Mouse (Mus musculus): ENCODE measurements around the gene Smarca4. TPM values are rescaled to one million over a fixed set of nuclear protein-coding genes. Genes with fewer than 3 reads are reported as not detected.
"Not testable (repeated sequence)": the region's sequence is repeated elsewhere in the genome, so short reads cannot be mapped to it uniquely, and the experiment has no call there.

Gene Smarca4
- total RNA-seq, 2 experiments from 2014 or later: 115 to 122 TPM

DNA sequence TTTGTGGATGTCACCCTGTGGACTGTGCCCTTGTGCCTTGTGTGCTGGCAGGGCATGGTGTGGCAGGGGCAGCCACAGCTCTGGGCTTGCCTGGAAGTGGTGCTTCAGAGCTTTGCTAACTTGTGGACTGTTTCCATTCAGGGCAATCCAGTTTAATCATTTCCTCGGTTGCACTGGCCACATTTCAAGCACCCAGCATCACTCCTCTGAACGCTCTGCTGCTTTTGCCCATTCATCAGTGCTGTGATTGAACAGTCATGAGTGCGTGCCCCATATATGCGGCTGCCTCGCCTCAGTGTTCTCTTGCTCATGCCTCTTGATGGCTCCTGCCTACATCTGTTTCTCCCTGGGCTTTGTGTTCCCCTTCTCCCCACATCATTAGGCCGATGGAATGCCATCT is 31.8 kb downstream of the Smarca4 start:
- DNase-seq (ENCODE audit: extremely low spot score in 1 of 2, low spot score in 1 of 2): no peak

DNA sequence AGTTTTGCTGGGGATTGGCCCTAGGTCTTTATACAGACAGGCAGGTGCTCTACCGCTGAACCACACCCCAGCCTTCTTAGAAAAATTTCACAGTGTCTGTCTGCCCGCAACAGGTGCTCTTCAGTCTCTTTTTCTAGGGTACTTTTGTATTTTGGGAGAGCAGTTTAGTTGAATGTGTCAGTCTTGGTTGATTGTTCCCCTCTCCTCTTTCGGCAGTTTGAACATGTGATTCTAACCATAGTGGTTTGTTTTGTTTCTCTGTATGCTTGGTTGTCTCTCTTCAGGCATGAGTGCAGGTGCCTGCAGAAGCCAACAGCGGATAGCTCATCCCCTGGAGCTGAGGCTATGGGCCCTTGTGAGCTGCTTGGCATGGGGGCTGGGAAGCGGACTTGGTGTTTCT is 36.3 kb downstream of the Smarca4 start:
- no peak for DNase-seq (ENCODE audit: extremely low spot score in 1 of 2, low spot score in 1 of 2)

GRCm38 (mm10) chr9:21653253-21653652 is 37.3 kb downstream of the Smarca4 start:
- DNase-seq (ENCODE audit: extremely low spot score in 1 of 2, low spot score in 1 of 2): no peak

- no peak for DNase-seq (ENCODE audit: extremely low spot score in 1 of 2, low spot score in 1 of 2)
These were observed 46.1 kb downstream of the Smarca4 start for GRCm38 (mm10) chr9:21662034-21662433.

DNA sequence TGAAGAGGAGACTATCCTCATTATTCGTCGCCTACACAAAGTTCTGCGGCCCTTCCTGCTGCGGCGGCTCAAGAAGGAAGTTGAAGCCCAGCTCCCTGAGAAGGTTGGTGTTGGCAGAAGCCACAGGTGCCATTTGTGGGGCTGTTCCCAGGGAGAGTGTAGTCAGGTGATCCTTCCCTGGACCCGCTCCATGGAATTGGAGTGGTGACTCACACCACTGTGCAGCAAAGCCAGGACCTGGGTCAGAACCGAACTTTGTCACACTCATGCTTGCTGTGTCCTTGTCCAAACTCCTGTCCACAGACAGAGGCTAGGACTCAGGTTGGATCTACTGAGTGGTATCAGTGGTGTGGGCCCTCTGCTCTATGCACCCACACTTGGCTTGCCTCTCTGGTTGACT is 53.0 kb downstream of the Smarca4 start:
- DNase-seq (ENCODE audit: extremely low spot score in 1 of 2, low spot score in 1 of 2): no peak

GRCm38 (mm10) chr9:21670354-21670753 is 54.4 kb downstream of the Smarca4 start:
- no peak for DNase-seq (ENCODE audit: extremely low spot score in 1 of 2, low spot score in 1 of 2)

GRCm38 (mm10) chr9:21671753-21672152 is 55.8 kb downstream of the Smarca4 start:
- DNase-seq (ENCODE audit: extremely low spot score in 1 of 2, low spot score in 1 of 2): no peak

DNA sequence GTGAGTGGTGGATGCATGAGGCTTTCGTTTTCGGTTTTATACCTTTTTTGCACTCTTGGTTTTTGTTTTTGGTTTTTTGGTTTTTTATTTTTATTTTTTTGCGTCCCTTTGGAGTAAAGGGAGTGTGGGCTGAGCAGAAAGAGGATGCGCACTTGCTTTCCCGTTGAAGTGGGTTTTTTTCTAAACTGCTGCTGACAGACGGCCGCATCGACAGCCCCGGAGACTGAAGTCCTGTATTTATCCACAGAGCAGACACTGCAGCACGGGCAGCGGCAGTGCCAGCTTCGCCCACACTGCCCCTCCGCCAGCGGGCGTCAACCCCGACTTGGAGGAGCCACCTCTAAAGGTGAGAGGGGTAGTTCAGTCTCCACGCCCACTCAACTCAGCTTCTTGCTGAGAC is 61.7 kb downstream of the Smarca4 start:
- DNase-seq (ENCODE audit: extremely low spot score in 1 of 2, low spot score in 1 of 2): no peak

DNA sequence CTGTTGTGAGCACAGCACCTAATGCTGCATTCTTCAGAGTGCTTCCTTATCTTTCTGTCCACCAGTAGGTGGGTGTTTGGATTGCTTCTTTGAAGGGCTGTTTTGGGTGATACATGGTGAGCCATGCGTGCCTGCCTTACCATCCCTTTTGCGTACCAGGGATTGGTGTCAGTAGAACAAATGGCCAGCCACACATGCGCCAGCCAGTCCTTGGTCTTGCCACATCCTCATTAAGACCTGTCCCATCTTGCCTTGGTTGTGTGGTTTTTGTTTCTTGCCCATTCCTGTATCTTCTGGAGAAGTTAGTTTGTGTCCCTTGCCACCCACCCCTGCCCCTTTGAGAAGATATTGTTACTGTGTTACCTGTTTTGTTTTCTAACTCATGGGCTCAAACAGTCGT is 64.5 kb downstream of the Smarca4 start:
- DNase-seq (ENCODE audit: extremely low spot score in 1 of 2, low spot score in 1 of 2): no peak

DNA sequence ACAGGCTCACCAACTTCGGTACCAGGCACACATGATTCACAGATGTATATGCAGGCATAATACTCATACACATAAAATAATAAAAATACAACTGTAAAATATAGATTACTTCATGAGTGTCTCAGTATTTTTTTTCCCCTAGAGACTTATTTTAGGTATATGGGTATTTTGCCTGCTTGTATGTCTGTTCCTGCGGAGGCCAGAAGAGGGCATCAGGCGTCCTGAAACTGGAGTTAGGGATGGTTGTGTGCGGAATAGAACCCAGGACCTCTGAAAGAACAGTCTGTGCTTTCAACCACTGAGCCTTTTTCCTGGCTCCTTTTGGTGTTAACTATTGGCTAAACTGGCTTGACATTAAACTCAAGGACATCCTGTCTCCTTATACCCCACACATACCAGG is 66.9 kb downstream of the Smarca4 start:
- DNase-seq (ENCODE audit: extremely low spot score in 1 of 2, low spot score in 1 of 2): no peak

GRCm38 (mm10) chr9:21683897-21684296 is 67.9 kb downstream of the Smarca4 start:
- no peak for DNase-seq (ENCODE audit: extremely low spot score in 1 of 2, low spot score in 1 of 2)

DNA sequence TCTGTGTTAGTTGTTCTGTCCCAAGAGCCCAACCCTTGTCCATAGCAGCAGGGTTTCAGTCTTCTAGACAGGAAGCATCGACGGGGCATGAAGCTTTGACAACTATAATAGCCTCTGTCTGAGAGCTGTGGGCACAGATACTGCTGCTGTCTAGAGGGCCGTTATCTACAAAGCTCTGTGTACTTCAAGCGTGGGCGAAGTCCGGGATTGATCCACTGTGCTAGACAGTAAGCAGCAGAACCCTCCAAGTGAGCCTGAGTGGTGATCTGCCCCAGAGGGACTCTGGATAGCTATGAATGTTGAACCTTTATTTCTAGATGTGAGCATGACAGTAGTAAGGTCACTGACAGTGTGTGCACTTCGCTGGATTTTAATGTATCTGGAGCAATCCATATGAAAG is 72.6 kb downstream of the Smarca4 start:
- no peak for DNase-seq (ENCODE audit: extremely low spot score in 1 of 2, low spot score in 1 of 2)

DNA sequence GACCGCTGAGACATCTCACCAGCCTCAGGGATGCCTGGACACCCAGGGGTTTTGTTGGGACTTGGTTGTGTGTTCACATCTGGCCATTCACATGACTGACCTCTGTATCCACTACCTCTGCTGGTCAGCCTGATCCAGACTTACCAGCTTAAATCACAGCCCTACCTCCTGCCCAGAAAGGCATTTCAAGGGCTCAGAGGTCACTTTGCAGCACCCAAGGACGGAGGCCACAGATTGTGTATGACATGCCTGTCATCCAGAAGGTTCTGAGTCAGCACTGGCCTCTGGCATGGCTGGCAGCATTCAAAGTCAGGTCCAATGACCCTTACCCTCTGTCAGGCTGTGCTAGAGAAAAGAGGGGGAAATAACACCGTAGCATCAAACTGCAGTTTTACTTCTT is 74.1 kb downstream of the Smarca4 start:
- no peak for DNase-seq (ENCODE audit: extremely low spot score in 1 of 2, low spot score in 1 of 2)

DNA sequence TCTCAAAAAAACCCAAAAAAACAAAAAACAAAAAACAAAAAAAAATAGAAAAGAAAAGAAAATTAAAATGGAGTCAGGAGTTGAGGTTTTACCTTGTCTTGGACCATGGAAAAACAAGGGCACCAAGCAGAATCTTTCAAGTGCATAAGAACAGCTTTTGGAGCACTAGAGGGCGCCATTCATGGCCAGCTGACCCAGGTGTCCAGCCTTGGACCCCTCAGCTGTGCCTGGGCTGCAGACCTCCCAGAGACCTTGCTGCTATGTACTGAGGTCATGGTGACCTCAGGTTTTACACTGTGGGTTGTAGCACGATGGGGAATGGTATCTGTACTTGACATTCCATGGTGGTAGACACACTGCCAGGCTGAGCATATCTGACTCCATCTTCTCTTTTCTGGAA is 75.9 kb downstream of the Smarca4 start:
- DNase-seq (ENCODE audit: extremely low spot score in 1 of 2, low spot score in 1 of 2): no peak

DNA sequence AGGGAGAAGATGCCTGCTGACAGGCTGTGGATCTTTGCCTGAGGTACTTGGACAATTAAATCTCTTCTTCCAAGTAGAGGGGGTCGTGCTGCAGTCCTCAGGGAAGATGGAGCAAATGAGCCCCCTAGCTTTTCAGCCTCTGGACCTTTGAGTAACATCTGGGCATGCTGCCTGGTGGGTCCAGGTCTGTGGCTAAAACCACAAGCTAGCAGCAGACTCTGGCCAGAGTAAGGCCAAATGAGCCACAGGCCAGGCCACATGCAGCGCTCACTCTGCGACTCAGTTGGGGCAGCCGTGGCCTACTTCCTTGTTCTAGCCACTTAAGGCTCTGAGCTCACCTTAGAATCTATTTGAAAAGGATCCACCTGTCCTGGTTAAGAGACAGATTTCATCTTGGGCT is 76.5 kb downstream of the Smarca4 start:
- DNase-seq (ENCODE audit: extremely low spot score in 1 of 2, low spot score in 1 of 2): no peak

GRCm38 (mm10) chr9:21694071-21694470 is 78.1 kb downstream of the Smarca4 start:
- DNase-seq (ENCODE audit: extremely low spot score in 1 of 2, low spot score in 1 of 2): no peak

GRCm38 (mm10) chr9:21695229-21695792 is 79.3 kb downstream of the Smarca4 start:
- no peak for DNase-seq (ENCODE audit: extremely low spot score in 1 of 2, low spot score in 1 of 2)

- no peak for DNase-seq (ENCODE audit: extremely low spot score in 1 of 2, low spot score in 1 of 2)
These were observed 81.2 kb downstream of the Smarca4 start for GRCm38 (mm10) chr9:21697121-21697520.

DNA sequence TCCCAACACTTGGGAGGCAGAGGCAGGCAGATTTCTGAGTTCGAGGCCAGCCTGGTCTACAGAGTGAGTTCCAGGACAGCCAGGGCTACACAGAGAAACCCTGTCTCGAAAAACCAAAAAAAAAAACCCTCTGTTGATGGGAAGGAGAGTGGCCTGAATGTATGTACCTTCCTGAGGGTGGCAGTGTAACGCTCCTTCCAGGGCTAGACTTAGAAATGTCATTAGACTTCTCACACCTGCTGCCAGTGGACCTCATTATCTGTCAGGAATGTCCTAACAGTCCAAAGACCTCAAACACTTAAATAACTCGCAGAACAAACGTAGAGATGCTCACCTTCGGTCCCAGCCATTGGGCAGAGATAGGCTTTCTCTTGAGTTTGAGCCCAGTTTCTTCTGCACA is 83.3 kb downstream of the Smarca4 start:
- DNase-seq (ENCODE audit: extremely low spot score in 1 of 2, low spot score in 1 of 2): not testable (repeated sequence)

DNA sequence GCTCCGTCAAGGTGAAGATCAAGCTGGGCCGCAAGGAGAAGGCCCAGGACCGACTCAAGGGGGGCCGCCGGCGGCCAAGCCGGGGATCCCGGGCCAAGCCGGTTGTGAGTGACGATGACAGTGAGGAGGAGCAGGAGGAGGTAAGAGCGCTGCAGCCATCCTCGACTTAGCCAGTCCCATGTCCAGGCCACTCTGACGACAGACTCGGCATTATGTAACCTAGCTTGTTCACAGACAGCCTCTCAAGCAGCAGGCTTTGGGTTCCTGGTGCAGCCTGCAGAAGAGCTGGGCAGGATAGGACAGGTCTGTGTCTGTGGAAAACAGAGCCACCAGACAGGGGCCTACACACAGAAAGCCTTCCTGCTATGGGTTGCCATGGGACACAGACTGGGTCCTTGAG is 85.1 kb downstream of the Smarca4 start:
- DNase-seq (ENCODE audit: extremely low spot score in 1 of 2, low spot score in 1 of 2): no peak

DNA sequence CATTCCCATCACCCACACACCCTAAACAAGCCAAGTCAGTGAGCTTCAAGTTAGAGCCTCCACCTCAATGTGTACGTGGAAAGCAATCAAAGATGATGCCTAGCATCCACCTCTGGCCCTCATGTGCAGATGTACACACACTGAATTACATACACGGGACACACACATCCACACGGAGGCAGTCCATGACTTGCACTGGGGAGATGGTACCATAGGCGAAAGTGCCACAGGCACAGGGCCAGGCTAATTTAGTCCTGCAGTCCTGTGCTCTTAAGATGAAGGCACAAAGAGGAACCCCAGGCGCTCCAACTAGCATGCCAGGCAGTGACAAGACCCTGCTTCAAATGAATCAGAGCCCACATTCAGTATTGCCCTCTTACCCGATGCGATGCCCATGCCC is 87.5 kb downstream of the Smarca4 start:
- DNase-seq (ENCODE audit: extremely low spot score in 1 of 2, low spot score in 1 of 2): no peak

DNA sequence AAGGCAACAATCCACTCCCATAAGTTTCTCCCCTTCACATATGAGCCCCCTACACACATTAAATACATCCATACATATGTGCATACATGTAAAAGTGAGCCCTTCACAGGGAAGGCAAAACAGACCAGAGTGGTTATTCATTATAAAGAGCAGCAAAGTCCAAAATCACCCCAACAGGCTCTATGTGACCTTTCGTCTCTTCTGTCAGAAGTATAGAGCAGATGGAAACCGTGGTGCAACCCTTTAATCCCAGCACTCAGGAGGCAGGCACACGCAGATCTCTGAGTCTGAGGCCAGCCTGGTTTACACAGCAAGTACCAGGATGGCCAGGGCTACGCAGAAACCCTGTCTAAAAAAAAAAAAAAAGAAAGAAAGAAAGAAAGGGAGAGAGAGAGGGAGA is 90.1 kb downstream of the Smarca4 start:
- no peak for DNase-seq (ENCODE audit: extremely low spot score in 1 of 2, low spot score in 1 of 2)

DNA sequence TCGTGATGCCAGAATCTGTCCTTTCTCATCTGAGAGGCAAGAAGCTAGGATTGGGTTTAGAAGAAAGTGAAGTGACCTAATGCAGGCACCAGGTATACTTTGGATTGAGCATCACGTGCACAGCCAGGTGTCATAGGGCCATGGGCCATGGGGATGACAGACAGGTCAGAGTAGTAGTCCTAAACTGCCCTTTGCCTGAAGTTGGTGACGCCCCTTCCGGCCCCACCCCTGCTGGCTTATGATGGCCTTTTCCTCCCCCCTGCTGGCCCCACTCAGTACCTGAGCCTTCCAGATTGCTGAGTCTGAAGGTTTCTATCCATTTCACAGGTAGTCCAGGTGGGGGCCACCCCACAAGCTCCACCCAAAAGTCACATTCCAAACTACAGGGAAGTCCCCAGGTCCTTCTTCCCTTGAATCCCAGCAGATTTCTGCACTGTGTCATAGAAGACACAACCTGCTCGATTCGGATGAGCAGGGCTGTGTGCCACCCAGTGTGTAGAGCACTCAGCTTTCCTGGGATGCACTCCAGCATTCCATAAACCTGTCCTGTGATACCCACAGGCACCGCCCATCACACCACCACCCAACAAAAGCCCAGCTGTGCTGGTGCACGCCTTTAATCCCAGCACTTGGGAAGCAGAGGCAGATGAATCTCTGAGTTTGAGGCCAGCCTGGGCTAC is 90.8 kb downstream of the Smarca4 start:
- DNase-seq (ENCODE audit: extremely low spot score in 1 of 2, low spot score in 1 of 2): no peak
